Mouse (Mus musculus): ENCODE data around the gene Srp54c. TPM values are rescaled to one million over a fixed set of nuclear protein-coding genes. Genes with fewer than 3 reads are reported as not detected.
A peak's percentile ranks its signal among the peaks of the same experiment; 100 is the strongest.

The Srp54c gene
- total RNA-seq, 2 experiments from 2014 or later, result 33.0 to 35.3 TPM

DNA sequence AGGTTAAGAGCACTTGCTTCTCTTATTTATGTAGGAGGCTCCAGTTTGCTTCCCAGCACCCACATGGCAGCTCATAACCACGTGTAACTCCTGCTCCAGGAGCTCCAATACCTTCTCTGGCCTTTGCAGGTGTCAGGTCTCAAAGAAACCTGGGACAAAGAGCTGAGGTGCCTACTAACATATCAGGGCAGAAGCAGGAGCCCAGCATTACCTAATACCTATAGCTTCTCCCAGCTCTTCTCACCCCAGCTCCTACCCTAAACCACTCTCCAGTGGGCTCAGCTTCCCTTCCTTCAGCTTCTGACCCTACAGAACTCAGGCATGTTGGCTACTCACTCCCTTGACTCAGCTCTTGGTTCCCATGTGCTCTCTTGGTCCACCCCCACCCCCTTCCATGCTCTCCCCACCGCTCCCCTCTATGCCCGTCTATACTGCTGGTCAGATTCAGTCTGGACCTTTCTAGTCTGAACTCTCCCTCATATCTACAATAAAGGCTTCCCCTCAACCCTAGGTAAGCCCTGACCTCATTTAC, 70.9 kb downstream of the Srp54c start:
- no peak overlapping the region for H3K27ac ChIP-seq
- TF ChIP-seq CTCF (conservative IDR thresholded peaks at IDR 0.05), result no peak
- DNase-seq (ENCODE audit: low spot score in 2 of 2), result no peak
- H3K4me3 ChIP-seq, result no peak overlapping the region

- no peak for DNase-seq (ENCODE audit: low spot score in 2 of 2)
- Histone ChIP-seq H3K27ac (peak overlapping the region; percentile 99), H3K4me3 (peak overlapping the region; percentile 85)
- TF ChIP-seq CTCF (conservative IDR thresholded peaks at IDR 0.05), result no peak
Observed at GRCm38 (mm10) chr12:55301472-55302300, 71.7 kb downstream of the Srp54c start.

DNA sequence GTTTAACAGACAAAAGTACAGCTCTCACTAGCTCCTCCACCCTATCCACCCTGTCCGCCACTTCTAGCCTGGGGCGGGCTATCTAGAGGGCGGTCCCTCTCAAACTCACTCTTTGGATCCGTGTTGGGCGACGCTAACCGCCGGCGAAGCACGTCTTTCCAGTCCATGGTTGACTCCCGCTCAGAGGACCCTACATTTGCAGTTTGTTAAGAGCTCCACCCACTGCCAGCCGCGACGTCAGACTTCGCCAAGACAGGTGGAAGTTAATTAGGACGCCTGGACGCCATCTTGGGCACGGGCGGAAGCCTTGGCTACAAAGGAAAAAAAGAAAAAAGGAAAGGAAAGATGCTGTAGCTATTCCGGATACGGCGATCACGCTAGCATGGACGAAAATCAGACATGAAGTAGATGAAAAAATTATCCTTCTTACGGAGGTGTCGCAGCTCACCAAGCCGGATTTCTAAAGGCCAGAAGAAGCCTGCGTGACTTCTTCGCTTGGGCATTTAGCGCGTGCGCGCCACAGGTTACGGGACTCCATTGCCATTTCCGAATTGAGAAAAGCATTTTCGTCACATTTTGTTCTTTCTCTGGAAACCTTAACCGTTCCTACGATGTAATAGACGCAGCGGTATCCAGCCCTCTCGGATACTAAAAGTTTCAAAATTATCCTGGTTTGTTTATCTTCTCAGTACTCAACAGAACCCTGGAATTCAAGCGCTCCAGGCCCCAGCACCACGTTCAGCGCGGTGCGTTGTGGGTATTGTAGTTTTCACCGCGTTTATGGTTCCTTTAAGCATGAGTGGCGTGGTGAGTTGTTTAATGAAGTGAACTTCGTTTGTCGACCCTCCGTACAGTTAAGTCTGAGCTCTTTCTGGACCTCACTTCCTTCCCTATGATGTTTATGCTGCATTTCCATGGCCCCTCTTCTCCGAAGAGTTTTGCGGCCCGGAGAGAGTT, 72.8 kb downstream of the Srp54c start, which contains the start of gene Ppp2r3c:
Gene Ppp2r3c, minus strand, starts transcription at position 514 of the 957 bp plus-strand sequence.
- DNase-seq (ENCODE audit: low spot score in 2 of 2), result peak; percentile 87 to 91
- no peak for TF ChIP-seq CTCF (conservative IDR thresholded peaks at IDR 0.05)
- peak within 1 kb of the TSS; percentile 85 for H3K4me3 ChIP-seq
- peak within 1 kb of the TSS; percentile 99 for H3K27ac ChIP-seq

DNA sequence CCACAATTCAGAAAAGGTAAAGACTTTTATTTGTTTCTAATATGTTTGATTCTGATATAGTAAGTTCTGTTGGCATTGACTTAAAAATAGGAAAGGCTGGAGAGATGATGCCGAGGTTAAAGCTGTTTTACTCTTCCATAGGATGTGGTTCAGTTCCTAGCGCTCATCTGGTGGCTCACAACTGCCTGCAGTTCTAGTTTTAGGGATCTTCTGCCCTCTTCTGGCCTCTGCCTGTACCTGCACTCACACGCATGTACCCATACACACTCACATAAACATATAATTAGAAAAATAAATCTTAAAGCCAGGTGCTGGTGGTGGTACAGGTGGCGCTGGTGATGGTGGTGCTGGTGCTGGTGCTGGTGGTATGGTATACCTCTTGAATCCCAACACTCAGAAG, 76.4 kb downstream of the Srp54c start:
- TF ChIP-seq CTCF (conservative IDR thresholded peaks at IDR 0.05), result peak; percentile 21; the same call in 1 of the 2 replicates
- DNase-seq (ENCODE audit: low spot score in 2 of 2), result no peak
- no peak overlapping the region for H3K27ac ChIP-seq
- H3K4me3 ChIP-seq, result no peak overlapping the region

GRCm38 (mm10) chr12:55307566-55307965, 77.6 kb downstream of the Srp54c start:
- no peak overlapping the region for H3K27ac ChIP-seq
- DNase-seq (ENCODE audit: low spot score in 2 of 2), result no peak
- no peak for TF ChIP-seq CTCF (conservative IDR thresholded peaks at IDR 0.05)
- H3K4me3 ChIP-seq, result no peak overlapping the region

- DNase-seq (ENCODE audit: low spot score in 2 of 2), result no peak
- Histone ChIP-seq H3K27ac (no peak overlapping the region), H3K4me3 (no peak overlapping the region)
- TF ChIP-seq CTCF (conservative IDR thresholded peaks at IDR 0.05), result no peak
Observed at GRCm38 (mm10) chr12:55308731-55309130, 78.8 kb downstream of the Srp54c start.

- H3K4me3 ChIP-seq, result no peak overlapping the region
- DNase-seq (ENCODE audit: low spot score in 2 of 2), result no peak
- no peak for TF ChIP-seq CTCF (conservative IDR thresholded peaks at IDR 0.05)
- no peak overlapping the region for H3K27ac ChIP-seq
Observed at GRCm38 (mm10) chr12:55309501-55309900, 79.5 kb downstream of the Srp54c start.

DNA sequence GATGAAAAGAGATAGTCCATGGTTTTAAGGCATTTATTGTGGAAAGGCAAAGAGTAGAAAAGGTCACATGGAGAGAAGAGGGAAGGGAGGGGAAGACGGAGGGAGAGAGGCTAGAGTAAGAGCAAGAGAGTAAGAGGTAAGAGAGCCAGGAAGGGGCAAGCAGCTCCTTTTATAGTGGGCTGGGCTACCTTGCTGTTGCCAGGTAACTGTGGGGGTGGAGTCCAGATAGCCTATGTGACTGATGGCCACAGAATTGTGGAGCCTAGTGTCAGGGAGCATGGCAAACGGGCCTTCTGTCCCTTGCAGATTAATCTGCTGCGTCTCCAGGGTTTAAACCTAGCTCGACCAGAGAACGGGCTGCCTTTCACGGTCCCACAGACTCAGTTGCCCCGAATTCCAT, 81.9 kb downstream of the Srp54c start:
- Histone ChIP-seq H3K27ac (no peak overlapping the region), H3K4me3 (no peak overlapping the region)
- no peak for DNase-seq (ENCODE audit: low spot score in 2 of 2)
- TF ChIP-seq CTCF (conservative IDR thresholded peaks at IDR 0.05), result no peak

Other genes with a start within 250 kb of the Srp54c start
- gene Gm20403, start 243.6 kb upstream of the Srp54c start, total RNA-seq (2021), result not detected
- gene Baz1a, start 215.8 kb upstream of the Srp54c start, total RNA-seq (2021), result 1 to 10 TPM; 1.4 to 1.8 TPM
- gene 2700097O09Rik, start 150.1 kb upstream of the Srp54c start, total RNA-seq (2021), result 10 to 100 TPM in 1 of 2 experiments, 1 to 10 TPM in 1; 9.9 to 11.4 TPM
- 10 to 100 TPM; 86.3 to 87.0 TPM for gene Srp54a, start 149.9 kb upstream of the Srp54c start, total RNA-seq (2021)
- 10 to 100 TPM; 12.3 to 15.5 TPM for gene Fam177a, start 105.7 kb upstream of the Srp54c start, total RNA-seq (2021)
- gene Srp54b, start 75.1 kb upstream of the Srp54c start, total RNA-seq (2021), result 10 to 100 TPM; 51.4 to 58.8 TPM
- gene 1700047I17Rik2, start 30.6 kb upstream of the Srp54c start, total RNA-seq (2021), result 1 to 10 TPM; 1.2 to 5.5 TPM
- gene 1110008L16Rik, start 69.4 kb downstream of the Srp54c start, total RNA-seq (2021), result 1 to 10 TPM; 9.3 to 9.7 TPM
- gene Ppp2r3c, start 72.8 kb downstream of the Srp54c start, total RNA-seq (2021), result 10 to 100 TPM; 12.8 to 16.2 TPM
- 100 to 1,000 TPM; 128 to 146 TPM for gene Psma6, start 154.1 kb downstream of the Srp54c start, total RNA-seq (2021)